Mouse (Mus musculus): ENCODE measurements around the gene Gm14151. TPM values are rescaled to one million over a fixed set of nuclear protein-coding genes. Genes with fewer than 3 reads are reported as not detected.
"Not testable (repeated sequence)": the region's sequence is repeated elsewhere in the genome, so short reads cannot be mapped to it uniquely, and the experiment has no call there.

The Gm14151 gene
- total RNA-seq (2021) = not detected

- intact Hi-C loops (cut with DNase I); DNase-seq: not testable (repeated sequence)
Measured at GRCm38 (mm10) chr2:151092250-151092649, at the start of gene Gm14151. Gene Gm14151 (minus strand): TSS chr2:151092350.

GRCm38 (mm10) chr2:151097945-151098344 lies 5.8 kb upstream of the Gm14151 start, which contains the start of gene Gm14147:
Gene Gm14147 (plus strand): TSS chr2:151098245.
- intact Hi-C loops (cut with DNase I); DNase-seq: not testable (repeated sequence)

- intact Hi-C loops (cut with DNase I) = no loop called here
Measured at GRCm38 (mm10) chr2:151056637-151057036, 35.5 kb downstream of the Gm14151 start.

DNA sequence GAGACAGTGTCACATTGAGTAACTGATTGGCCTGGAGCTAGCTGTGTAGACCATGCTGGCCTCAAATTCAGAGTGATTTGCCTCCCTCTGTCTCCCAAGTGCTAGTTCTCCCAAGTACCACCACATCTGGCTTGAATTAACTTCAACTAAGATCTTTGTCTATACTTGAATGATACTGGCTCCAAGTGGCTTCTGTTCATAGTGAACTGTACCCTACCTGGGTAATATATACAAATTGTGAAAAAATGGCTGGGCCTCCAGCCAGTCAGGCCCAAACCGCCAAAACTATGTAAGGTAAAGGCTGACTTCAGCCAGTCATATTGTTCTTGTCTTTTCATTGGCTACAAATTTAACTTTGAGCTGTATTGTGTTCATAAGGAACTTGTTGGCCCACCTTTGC lies 51.7 kb downstream of the Gm14151 start:
- DNase-seq = no peak
- intact Hi-C loops (cut with DNase I) = no loop called here

More at GRCm38 (mm10) chr2:151056637-151057036, 35.5 kb downstream of the Gm14151 start:
- DNase-seq = no peak

DNA sequence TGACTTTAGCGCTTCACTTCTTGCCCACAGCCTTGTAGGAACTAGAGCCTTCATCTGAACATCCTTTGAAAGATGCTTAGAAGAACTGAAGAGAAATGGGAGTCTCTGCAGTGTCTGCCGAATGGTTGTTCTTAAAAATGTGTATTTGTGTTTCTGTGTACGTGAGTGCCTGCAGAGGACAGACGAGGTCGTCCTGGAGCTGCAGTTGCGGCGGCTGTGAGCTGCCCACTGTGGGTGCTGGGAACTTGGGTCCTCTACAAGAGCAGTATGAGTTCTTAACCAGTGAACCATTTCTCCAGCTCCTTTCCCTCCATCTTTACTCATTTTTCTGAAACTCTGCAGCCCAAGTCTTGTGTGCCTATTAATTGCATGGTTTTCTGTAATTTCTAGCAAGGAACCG lies 52.4 kb downstream of the Gm14151 start:
- DNase-seq = no peak
- intact Hi-C loops (cut with DNase I) = no loop called here

- DNase-seq = peak; percentile 96
- intact Hi-C loops (cut with DNase I) = no loop called here
Measured at GRCm38 (mm10) chr2:151039232-151039695, 52.9 kb downstream of the Gm14151 start, which contains the start of the genes Ninl and Nanp. Gene Ninl (minus strand): TSS chr2:151039382. Gene Nanp (minus strand): TSS chr2:151039398.

GRCm38 (mm10) chr2:151038811-151039222 lies 53.3 kb downstream of the Gm14151 start:
- intact Hi-C loops (cut with DNase I) = no loop called here
- DNase-seq = no peak

GRCm38 (mm10) chr2:151037876-151038552 lies 54.1 kb downstream of the Gm14151 start:
- intact Hi-C loops (cut with DNase I) = no loop called here
- no peak for DNase-seq

- no peak for DNase-seq
- intact Hi-C loops (cut with DNase I) = no loop called here
Measured at GRCm38 (mm10) chr2:151037292-151037691, 54.9 kb downstream of the Gm14151 start.

Other genes with a start within 250 kb of the Gm14151 start
- gene Abhd12, start 187.6 kb downstream of the Gm14151 start, total RNA-seq (2021) = 100 to 1,000 TPM; 116 to 117 TPM
- 1 to 10 TPM; 7.2 to 8.9 TPM for gene Gins1, start 186.9 kb downstream of the Gm14151 start, total RNA-seq (2021)
- gene Ninl, start 53.0 kb downstream of the Gm14151 start, total RNA-seq (2021) = 10 to 100 TPM in 1 of 2 experiments, 1 to 10 TPM in 1; 9.3 to 12.4 TPM
- 10 to 100 TPM; 13.1 to 14.3 TPM for gene Nanp, start 53.0 kb downstream of the Gm14151 start, total RNA-seq (2021)
- not detected for gene Gm14147, start 5.9 kb upstream of the Gm14151 start, total RNA-seq (2021)

All from left cerebral cortex, postnatal 4 days (tissue).